Mouse (Mus musculus): ENCODE measurements around the gene Prune2. TPM values are rescaled to one million over a fixed set of nuclear protein-coding genes. Genes with fewer than 3 reads are reported as not detected.

Gene Prune2
- polyA plus RNA-seq, 1 experiment = 61.8 TPM

DNA sequence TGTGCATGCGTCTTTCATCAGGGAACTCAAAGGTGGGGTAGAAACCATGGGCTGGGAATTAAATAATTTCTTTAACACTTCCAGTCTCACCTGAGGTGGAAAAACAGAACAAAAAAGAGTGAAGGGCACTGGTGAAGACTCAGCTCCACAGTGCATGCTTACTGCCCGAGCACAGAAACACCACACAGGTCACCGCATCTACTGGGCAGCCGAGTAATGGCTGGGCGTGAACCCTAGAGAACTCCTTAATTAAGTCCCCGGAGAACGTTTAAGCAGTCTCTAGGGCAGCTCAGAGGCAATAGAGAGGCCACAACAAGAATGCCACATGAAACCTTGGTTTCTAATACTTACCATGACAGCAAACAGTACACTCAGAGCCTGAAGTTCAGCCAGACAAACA is 288.6 kb downstream of the Prune2 start:
- TF ChIP-seq CEBPB (IDR thresholded peaks at IDR 0.05; ENCODE audit: insufficient read depth, poor library complexity, severe bottlenecking) = no peak
- H3K4me3 ChIP-seq = no peak overlapping the region
- no peak overlapping the region for H3K4me2 ChIP-seq (ENCODE audit: low read depth)
- H3K79me2 ChIP-seq (ENCODE audit: control insufficient read depth, insufficient read depth) = no peaks in the 10 kb centered on the region
- H3ac ChIP-seq (ENCODE audit: control insufficient read depth, insufficient read length) = no peak overlapping the region
- no peaks in the 10 kb centered on the region for H3K27me3 ChIP-seq (ENCODE audit: control insufficient read depth, insufficient read depth, insufficient read length)
- H3K36me3 ChIP-seq (ENCODE audit: control insufficient read depth, insufficient read depth) = no peaks in the 10 kb centered on the region

DNA sequence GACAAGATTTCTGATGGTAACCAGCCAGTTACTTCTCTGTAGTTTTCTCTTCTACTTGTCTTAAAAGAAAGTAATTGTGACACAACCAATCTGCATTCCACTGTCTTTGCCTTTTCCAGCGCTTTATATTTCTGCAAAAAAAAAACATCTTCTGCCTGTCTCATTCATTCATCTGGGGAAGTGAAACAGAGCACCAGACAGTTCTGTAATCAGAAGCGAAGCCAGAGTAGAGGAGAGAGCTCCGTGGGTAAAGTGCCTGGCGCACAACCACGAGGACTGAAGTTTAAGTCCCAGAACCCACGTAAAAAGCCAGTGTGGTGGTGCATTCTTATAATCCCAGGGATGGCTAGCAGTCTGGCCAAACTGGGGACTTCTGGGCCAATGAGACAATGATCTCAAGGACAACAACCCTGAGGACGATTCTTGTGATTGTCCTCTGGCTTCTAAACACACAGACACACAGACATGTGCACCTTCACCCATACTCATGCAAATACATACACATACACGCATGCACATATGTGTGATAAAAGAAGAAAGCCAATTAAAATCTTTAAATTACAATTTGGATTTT is 291.5 kb downstream of the Prune2 start:
- TF ChIP-seq MYOG (IDR thresholded peaks at IDR 0.05; ENCODE audit: control insufficient read depth in 1 of 3, insufficient read depth in 1 of 3, insufficient read length in 2 of 3, low read depth in 2 of 3) (no peak), E2F4 (IDR thresholded peaks at IDR 0.05; ENCODE audit: insufficient read depth) (no peak), SRF (IDR thresholded peaks at IDR 0.05; ENCODE audit: control insufficient read depth, insufficient read length, low read depth) (no peak), USF1 (IDR thresholded peaks at IDR 0.05; ENCODE audit: low read depth) (no peak), TCF3 (IDR thresholded peaks at IDR 0.05; ENCODE audit: insufficient read length, low read depth) (no peak), TCF12 (IDR thresholded peaks at IDR 0.05; ENCODE audit: insufficient read depth, poor library complexity, severe bottlenecking) (no peak), MYOD1 (IDR thresholded peaks at IDR 0.05; ENCODE audit: control insufficient read depth in 1 of 3, insufficient read length in 2 of 3, low read depth in 2 of 3) (no peak), MAX (IDR thresholded peaks at IDR 0.05; ENCODE audit: low read depth) (no peak), CEBPB (IDR thresholded peaks at IDR 0.05; ENCODE audit: insufficient read depth, poor library complexity, severe bottlenecking) (no peak), POLR2A (IDR thresholded peaks at IDR 0.05; ENCODE audit: insufficient read length, low read depth) (no peak), REST (IDR thresholded peaks at IDR 0.05; ENCODE audit: insufficient read depth, insufficient read length) (no peak), POLR2AphosphoS2 (IDR thresholded peaks at IDR 0.05; ENCODE audit: insufficient read length, low read depth) (no peak)
- Histone ChIP-seq H3ac (ENCODE audit: control insufficient read depth, insufficient read length) (no peak overlapping the region), H3K27me3 (ENCODE audit: control insufficient read depth, insufficient read depth, insufficient read length) (no peaks in the 10 kb centered on the region), H3K4me3 (no peak overlapping the region), H3K4me2 (ENCODE audit: low read depth) (no peak overlapping the region), H3K36me3 (ENCODE audit: control insufficient read depth, insufficient read depth) (no peaks in the 10 kb centered on the region), H3K79me2 (ENCODE audit: control insufficient read depth, insufficient read depth) (no peaks in the 10 kb centered on the region)

DNA sequence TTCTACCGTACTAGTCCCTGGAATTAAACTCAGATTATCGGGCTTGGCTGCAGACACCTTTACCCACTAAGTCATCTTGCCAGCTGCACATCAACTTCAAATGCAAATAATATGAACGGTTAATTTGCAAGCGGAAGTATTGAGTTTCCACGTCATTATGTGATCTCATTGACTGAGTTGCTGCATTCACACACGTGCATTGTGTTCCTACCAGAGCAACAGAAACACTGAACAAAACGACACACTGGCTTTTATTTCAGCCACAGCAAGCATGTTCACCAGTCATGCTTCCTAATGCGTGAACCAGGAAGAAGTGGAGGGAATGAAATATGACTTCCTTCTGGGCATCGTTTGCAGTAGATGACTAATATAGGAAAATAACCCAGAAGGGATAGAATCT is 293.8 kb downstream of the Prune2 start:
- Histone ChIP-seq H3K4me2 (ENCODE audit: low read depth) (no peak overlapping the region), H3K79me2 (ENCODE audit: control insufficient read depth, insufficient read depth) (no peaks in the 10 kb centered on the region), H3ac (ENCODE audit: control insufficient read depth, insufficient read length) (no peak overlapping the region), H3K27me3 (ENCODE audit: control insufficient read depth, insufficient read depth, insufficient read length) (no peaks in the 10 kb centered on the region), H3K4me3 (no peak overlapping the region), H3K36me3 (ENCODE audit: control insufficient read depth, insufficient read depth) (no peaks in the 10 kb centered on the region)
- TF ChIP-seq MYOG (IDR thresholded peaks at IDR 0.05; ENCODE audit: control insufficient read depth in 1 of 3, insufficient read depth in 1 of 3, insufficient read length in 2 of 3, low read depth in 2 of 3) = no peak

DNA sequence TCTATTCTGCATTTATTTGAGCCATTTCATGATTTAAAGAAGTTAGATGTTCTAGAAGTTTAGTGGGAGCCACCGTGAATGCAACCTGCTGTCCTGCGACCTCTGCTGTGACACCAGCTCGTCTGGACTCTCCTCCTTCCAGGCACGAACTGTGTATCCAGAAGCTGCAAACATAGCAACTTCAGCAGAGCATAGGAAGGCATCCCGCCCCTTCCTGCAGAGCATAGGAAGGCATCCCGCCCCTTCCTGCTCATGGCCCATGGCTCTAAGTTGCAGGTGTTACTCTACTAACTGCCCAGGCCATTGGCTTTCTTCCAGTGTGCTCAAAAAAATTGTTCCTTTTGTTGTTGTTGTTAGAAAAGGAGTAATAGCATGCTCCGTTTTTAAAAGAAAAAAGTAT is 294.9 kb downstream of the Prune2 start:
- Histone ChIP-seq H3K4me3 (no peak overlapping the region), H3K36me3 (ENCODE audit: control insufficient read depth, insufficient read depth) (no peaks in the 10 kb centered on the region), H3K27me3 (ENCODE audit: control insufficient read depth, insufficient read depth, insufficient read length) (no peaks in the 10 kb centered on the region), H3K4me2 (ENCODE audit: low read depth) (no peak overlapping the region), H3K79me2 (ENCODE audit: control insufficient read depth, insufficient read depth) (no peaks in the 10 kb centered on the region), H3ac (ENCODE audit: control insufficient read depth, insufficient read length) (no peak overlapping the region)
- no peak for TF ChIP-seq MYOD1 (IDR thresholded peaks at IDR 0.05; ENCODE audit: control insufficient read depth in 1 of 3, insufficient read length in 2 of 3, low read depth in 2 of 3)
- no peak for TF ChIP-seq MYOG (IDR thresholded peaks at IDR 0.05; ENCODE audit: control insufficient read depth in 1 of 3, insufficient read depth in 1 of 3, insufficient read length in 2 of 3, low read depth in 2 of 3)
- no peak for TF ChIP-seq USF1 (IDR thresholded peaks at IDR 0.05; ENCODE audit: low read depth)

DNA sequence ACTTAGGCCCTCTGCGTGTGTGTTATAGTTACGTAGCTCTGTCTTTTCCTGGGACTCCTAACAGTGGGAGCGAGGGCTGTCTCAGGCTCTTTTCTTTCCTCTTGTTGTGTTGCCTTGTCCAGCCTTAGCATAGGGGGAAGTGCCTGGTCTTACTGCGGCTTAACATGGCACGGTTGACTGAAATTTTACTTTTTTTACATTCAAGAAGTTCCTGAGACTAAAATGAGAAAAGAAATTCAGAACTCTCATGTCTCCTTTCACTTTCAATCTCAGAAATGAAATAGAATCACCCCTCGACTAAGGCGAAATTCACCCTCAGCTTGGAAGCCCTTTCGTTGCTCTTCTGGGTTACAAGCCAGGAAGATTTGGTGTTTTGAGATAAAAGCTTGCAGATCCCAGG is 295.5 kb downstream of the Prune2 start:
- Histone ChIP-seq H3K4me2 (ENCODE audit: low read depth) (no peak overlapping the region), H3K27me3 (ENCODE audit: control insufficient read depth, insufficient read depth, insufficient read length) (no peaks in the 10 kb centered on the region), H3K4me3 (no peak overlapping the region), H3ac (ENCODE audit: control insufficient read depth, insufficient read length) (no peak overlapping the region), H3K36me3 (ENCODE audit: control insufficient read depth, insufficient read depth) (no peaks in the 10 kb centered on the region), H3K79me2 (ENCODE audit: control insufficient read depth, insufficient read depth) (no peaks in the 10 kb centered on the region)
- TF ChIP-seq MYOG (IDR thresholded peaks at IDR 0.05; ENCODE audit: control insufficient read depth in 1 of 3, insufficient read depth in 1 of 3, insufficient read length in 2 of 3, low read depth in 2 of 3) (no peak), TCF3 (IDR thresholded peaks at IDR 0.05; ENCODE audit: insufficient read length, low read depth) (no peak), E2F4 (IDR thresholded peaks at IDR 0.05; ENCODE audit: insufficient read depth) (no peak), MYOD1 (IDR thresholded peaks at IDR 0.05; ENCODE audit: control insufficient read depth in 1 of 3, insufficient read length in 2 of 3, low read depth in 2 of 3) (no peak), USF1 (IDR thresholded peaks at IDR 0.05; ENCODE audit: low read depth) (no peak), CEBPB (IDR thresholded peaks at IDR 0.05; ENCODE audit: insufficient read depth, poor library complexity, severe bottlenecking) (no peak), POLR2A (IDR thresholded peaks at IDR 0.05; ENCODE audit: insufficient read length, low read depth) (no peak), SRF (IDR thresholded peaks at IDR 0.05; ENCODE audit: control insufficient read depth, insufficient read length, low read depth) (no peak), MAX (IDR thresholded peaks at IDR 0.05; ENCODE audit: low read depth) (no peak), TCF12 (IDR thresholded peaks at IDR 0.05; ENCODE audit: insufficient read depth, poor library complexity, severe bottlenecking) (no peak), POLR2AphosphoS2 (IDR thresholded peaks at IDR 0.05; ENCODE audit: insufficient read length, low read depth) (no peak), REST (IDR thresholded peaks at IDR 0.05; ENCODE audit: insufficient read depth, insufficient read length) (no peak)

Data from myocyte (in vitro differentiated cells).